Mouse (Mus musculus): ENCODE results near the gene Gm266. TPM values are rescaled to one million over a fixed set of nuclear protein-coding genes. Genes with fewer than 3 reads are reported as not detected.

Gene Gm266
- polyA plus RNA-seq, 1 experiment from 2014 or later, result 9.0 TPM

GRCm38 (mm10) chr12:111499617-111500016 is 14.0 kb upstream of the Gm266 start:
- H3K36me3 ChIP-seq, result no peaks in the 10 kb centered on the region
- no peak for ATAC-seq (ENCODE audit: low FRiP score, low read depth)
- WGBS, result 61% methylated on average over 5 of the region's 5 CpGs

GRCm38 (mm10) chr12:111497076-111497475 is 11.5 kb upstream of the Gm266 start:
- Histone ChIP-seq H3K27ac (no peak overlapping the region), H3K4me1 (no peaks in the 10 kb centered on the region), H3K4me2 (replicated peaks) (no peak overlapping the region), H3K27me3 (no peaks in the 10 kb centered on the region), H3K36me3 (no peaks in the 10 kb centered on the region), H3K4me3 (no peak overlapping the region), H3K9ac (no peak overlapping the region), H3K9me3 (no peaks in the 10 kb centered on the region)
- ATAC-seq (ENCODE audit: low FRiP score, low read depth), result no peak
- 41% methylated on average over 2 of the region's 2 CpGs for WGBS

More at GRCm38 (mm10) chr12:111499617-111500016, 14.0 kb upstream of the Gm266 start:
- Histone ChIP-seq H3K4me2 (replicated peaks) (no peak overlapping the region), H3K4me1 (0 out of 2 replicates have a peak, but pooled peaks cover 2% of the 10 kb centered on the region), H3K9ac (no peak overlapping the region), H3K9me3 (no peaks in the 10 kb centered on the region), H3K27me3 (no peaks in the 10 kb centered on the region; the same call in 1 of the 2 replicates), H3K4me3 (no peak overlapping the region), H3K27ac (no peak overlapping the region)

GRCm38 (mm10) chr12:111494931-111495330 is 9.3 kb upstream of the Gm266 start:
- no peaks in the 10 kb centered on the region for H3K36me3 ChIP-seq
- H3K4me1 ChIP-seq, result no peaks in the 10 kb centered on the region
- peaks cover 5% of the 10 kb centered on the region for H3K27me3 ChIP-seq
- H3K4me3 ChIP-seq, result no peak overlapping the region
- no peak overlapping the region for H3K9ac ChIP-seq
- H3K27ac ChIP-seq, result no peak overlapping the region
- no peak for ATAC-seq (ENCODE audit: low FRiP score, low read depth)
- no peaks in the 10 kb centered on the region for H3K9me3 ChIP-seq
- WGBS, result 73% methylated on average over 4 of the region's 4 CpGs
- no peak overlapping the region for H3K4me2 ChIP-seq (replicated peaks)

DNA sequence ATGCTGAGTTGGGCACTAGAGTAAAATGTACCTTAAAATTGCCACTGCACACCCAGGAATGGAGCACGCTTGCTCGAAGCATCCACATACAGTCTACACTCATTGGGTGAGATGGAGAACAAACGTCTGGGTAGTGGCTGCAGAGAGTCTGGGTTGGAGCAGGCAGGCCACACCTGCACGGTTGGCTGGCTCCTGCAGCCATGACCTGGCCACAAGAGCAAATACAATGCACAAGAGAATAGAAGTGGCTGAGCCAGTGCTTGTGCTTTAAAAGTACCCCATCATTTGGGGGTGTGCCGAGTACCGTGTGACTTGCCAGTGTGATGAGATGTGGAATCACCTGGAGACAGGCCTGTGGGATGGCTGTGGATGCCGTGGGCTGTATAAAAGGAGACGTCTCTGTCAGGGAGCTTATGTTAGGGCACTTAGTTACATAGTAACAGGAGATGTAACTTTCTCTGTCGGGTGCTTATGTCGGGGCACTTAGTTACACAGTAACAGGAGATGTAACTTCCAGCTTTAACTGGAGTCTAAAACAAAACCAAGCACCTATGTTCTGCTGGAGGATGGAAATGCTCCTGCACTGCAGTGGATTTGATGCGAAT is 3.7 kb upstream of the Gm266 start:
- H3K4me3 ChIP-seq, result no peak overlapping the region
- H3K4me2 ChIP-seq (replicated peaks), result no peak overlapping the region
- H3K27me3 ChIP-seq, result peaks cover 58% of the 10 kb centered on the region
- ATAC-seq (ENCODE audit: low FRiP score, low read depth), result no peak
- no peaks in the 10 kb centered on the region for H3K36me3 ChIP-seq
- H3K9me3 ChIP-seq, result no peaks in the 10 kb centered on the region
- H3K27ac ChIP-seq, result no peak overlapping the region
- WGBS, result 70% methylated on average over 11 of the region's 11 CpGs
- H3K4me1 ChIP-seq, result peaks cover 27% of the 10 kb centered on the region
- H3K9ac ChIP-seq, result no peak overlapping the region

DNA sequence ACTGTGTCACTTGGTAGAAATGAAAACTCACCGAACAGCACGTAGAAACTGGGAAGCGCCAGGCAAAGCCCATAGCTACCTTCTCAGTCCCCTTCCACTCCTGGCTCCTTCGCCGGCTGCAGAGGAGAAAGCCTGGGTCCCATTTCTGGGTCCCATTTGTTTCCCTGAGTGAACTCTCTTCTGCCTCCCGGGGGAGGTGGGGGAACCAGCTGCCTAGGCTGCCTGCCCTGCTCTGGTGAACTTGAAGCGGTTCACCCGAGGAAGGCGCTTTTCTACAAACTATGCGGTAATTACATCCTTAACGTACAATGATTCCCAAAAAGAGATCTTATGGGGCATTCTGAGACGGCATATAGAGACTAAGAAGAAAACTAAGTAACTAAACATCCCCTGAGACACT is 832 bp upstream of the Gm266 start:
- Histone ChIP-seq H3K27ac (peak overlapping the region; percentile 29; the same call in 1 of the 2 replicates), H3K27me3 (peaks cover 75% of the 10 kb centered on the region), H3K9ac (peak overlapping the region; percentile 68; the same call in 1 of the 2 replicates), H3K4me3 (peak overlapping the region; percentile 55), H3K36me3 (no peaks in the 10 kb centered on the region), H3K9me3 (no peaks in the 10 kb centered on the region), H3K4me1 (peaks cover 27% of the 10 kb centered on the region), H3K4me2 (replicated peaks) (peak overlapping the region; percentile 86)
- 5% methylated on average over 12 of the region's 12 CpGs for WGBS
- ATAC-seq (ENCODE audit: low FRiP score, low read depth), result no peak

DNA sequence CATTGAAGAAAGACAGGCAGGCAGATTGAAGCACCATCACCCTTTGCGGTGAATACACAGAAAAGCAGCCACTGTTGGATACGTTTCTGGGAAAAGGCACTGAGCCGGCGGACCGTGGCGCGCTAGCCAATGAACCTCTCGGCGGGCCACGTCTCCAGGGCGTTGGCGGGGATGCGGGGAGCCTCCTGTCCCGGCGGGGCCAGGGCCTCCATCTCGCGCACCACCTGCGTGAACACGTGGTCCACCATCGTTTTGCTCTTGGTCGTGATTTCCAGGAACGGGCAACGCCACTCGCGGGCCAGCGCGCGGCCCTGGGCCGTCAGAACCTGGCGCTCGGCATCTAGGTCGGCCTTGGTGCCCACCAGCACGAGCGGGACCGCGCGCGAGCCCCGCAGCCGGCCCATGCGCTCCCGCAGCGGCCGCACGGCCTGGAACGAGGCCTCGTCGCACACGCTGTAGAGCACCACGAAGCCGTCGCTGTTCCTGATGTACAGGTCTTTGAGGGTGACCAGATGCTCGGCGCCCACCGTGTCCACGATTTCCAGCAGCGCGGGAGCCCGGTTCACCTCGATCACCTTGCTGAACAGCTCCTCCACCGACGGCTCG is 474 bp downstream of the Gm266 start:
- peak overlapping the region; percentile 55 for H3K4me3 ChIP-seq
- ATAC-seq (ENCODE audit: low FRiP score, low read depth), result no peak
- H3K9me3 ChIP-seq, result no peaks in the 10 kb centered on the region
- H3K4me1 ChIP-seq, result peaks cover 27% of the 10 kb centered on the region
- no peak overlapping the region for H3K27ac ChIP-seq
- peak overlapping the region; percentile 68 for H3K9ac ChIP-seq
- no peaks in the 10 kb centered on the region for H3K36me3 ChIP-seq
- 1% methylated on average over 63 of the region's 63 CpGs for WGBS
- H3K27me3 ChIP-seq, result peaks cover 77% of the 10 kb centered on the region
- H3K4me2 ChIP-seq (replicated peaks), result peak overlapping the region; percentile 86

GRCm38 (mm10) chr12:111479917-111480316 is 5.7 kb downstream of the Gm266 start:
- Histone ChIP-seq H3K27me3 (peaks cover 26% of the 10 kb centered on the region), H3K9me3 (no peaks in the 10 kb centered on the region), H3K4me3 (no peak overlapping the region), H3K36me3 (no peaks in the 10 kb centered on the region), H3K4me1 (peaks cover 13% of the 10 kb centered on the region), H3K27ac (no peak overlapping the region), H3K4me2 (replicated peaks) (no peak overlapping the region), H3K9ac (no peak overlapping the region)
- ATAC-seq (ENCODE audit: low FRiP score, low read depth), result no peak
- WGBS, result 73% methylated on average over 2 of the region's 2 CpGs

GRCm38 (mm10) chr12:111478924-111479323 is 6.7 kb downstream of the Gm266 start:
- no peak for ATAC-seq (ENCODE audit: low FRiP score, low read depth)
- Histone ChIP-seq H3K27ac (no peak overlapping the region), H3K4me1 (peaks cover 15% of the 10 kb centered on the region), H3K9ac (no peak overlapping the region), H3K4me2 (replicated peaks) (no peak overlapping the region), H3K36me3 (no peaks in the 10 kb centered on the region), H3K27me3 (peaks cover 17% of the 10 kb centered on the region), H3K9me3 (no peaks in the 10 kb centered on the region), H3K4me3 (no peak overlapping the region)
- WGBS, result 55% methylated on average over 5 of the region's 5 CpGs

- 46% methylated on average over 8 of the region's 8 CpGs for WGBS
- no peak overlapping the region for H3K27ac ChIP-seq
These were observed 10.6 kb downstream of the Gm266 start for GRCm38 (mm10) chr12:111474893-111475643.

GRCm38 (mm10) chr12:111474384-111474783 is 11.2 kb downstream of the Gm266 start:
- Histone ChIP-seq H3K27me3 (peaks cover 9% of the 10 kb centered on the region; the same call in 1 of the 2 replicates), H3K9ac (no peak overlapping the region)
- no peak for ATAC-seq (ENCODE audit: low FRiP score, low read depth)

More at GRCm38 (mm10) chr12:111474893-111475643, 10.6 kb downstream of the Gm266 start:
- no peak for ATAC-seq (ENCODE audit: low FRiP score, low read depth)
- H3K4me2 ChIP-seq (replicated peaks), result no peak overlapping the region
- no peak overlapping the region for H3K4me3 ChIP-seq
- H3K27me3 ChIP-seq, result peaks cover 6% of the 10 kb centered on the region; the same call in 1 of the 2 replicates
- peaks cover 15% of the 10 kb centered on the region for H3K4me1 ChIP-seq
- no peaks in the 10 kb centered on the region for H3K9me3 ChIP-seq
- 0 out of 2 replicates have a peak overlapping the region, but pooled peaks have one; percentile 31 for H3K9ac ChIP-seq
- H3K36me3 ChIP-seq, result no peaks in the 10 kb centered on the region

DNA sequence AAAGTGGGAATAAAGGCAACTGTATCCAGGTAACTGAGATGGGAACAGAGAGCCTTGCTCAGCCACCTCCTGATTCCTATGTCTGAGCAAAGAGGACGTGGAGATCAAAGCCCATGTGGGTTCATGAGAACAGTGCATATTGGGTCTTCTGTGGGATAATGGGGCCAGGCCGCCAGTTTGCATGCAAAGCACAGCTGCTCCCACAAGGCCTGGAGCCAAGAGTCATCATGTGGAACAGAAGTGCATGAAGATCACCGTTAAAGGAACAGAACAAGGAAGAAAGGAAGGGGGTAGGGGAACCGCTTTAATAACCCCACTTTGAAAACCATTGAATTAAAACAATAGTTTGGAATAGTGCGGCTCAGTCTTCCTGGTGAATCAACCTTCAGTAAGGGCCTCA is 12.7 kb downstream of the Gm266 start:
- Histone ChIP-seq H3K9me3 (no peaks in the 10 kb centered on the region), H3K4me2 (replicated peaks) (no peak overlapping the region), H3K36me3 (no peaks in the 10 kb centered on the region), H3K27me3 (peaks cover 17% of the 10 kb centered on the region), H3K27ac (no peak overlapping the region), H3K4me3 (no peak overlapping the region), H3K9ac (no peak overlapping the region), H3K4me1 (peaks cover 12% of the 10 kb centered on the region; the same call in 1 of the 2 replicates)
- 65% methylated on average over 5 of the region's 5 CpGs for WGBS
- ATAC-seq (ENCODE audit: low FRiP score, low read depth), result no peak

More at GRCm38 (mm10) chr12:111474384-111474783, 11.2 kb downstream of the Gm266 start:
- 96% methylated on average over 3 of the region's 3 CpGs for WGBS
- no peak overlapping the region for H3K27ac ChIP-seq
- no peak overlapping the region for H3K4me2 ChIP-seq (replicated peaks)
- no peak overlapping the region for H3K4me3 ChIP-seq
- no peaks in the 10 kb centered on the region for H3K9me3 ChIP-seq
- H3K4me1 ChIP-seq, result peaks cover 16% of the 10 kb centered on the region
- H3K36me3 ChIP-seq, result no peaks in the 10 kb centered on the region

DNA sequence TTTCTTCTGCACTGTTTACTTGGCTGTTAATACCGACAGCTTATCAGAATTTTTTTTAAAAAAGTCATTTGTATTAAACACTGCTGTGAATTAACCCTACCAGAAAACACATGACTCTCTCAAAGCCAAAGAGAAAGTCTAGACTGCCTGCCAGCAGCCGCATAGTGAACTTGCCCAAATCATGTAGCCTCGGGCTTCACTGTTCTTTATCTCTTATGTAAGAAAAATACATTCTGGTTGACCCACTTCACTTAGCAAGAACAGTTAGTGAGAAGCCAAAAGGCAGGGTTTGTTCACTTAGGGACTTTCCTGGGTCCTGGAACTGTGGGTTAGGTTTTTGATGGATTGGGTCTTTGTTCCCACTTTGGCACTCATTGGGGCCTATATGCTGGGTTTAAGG is 13.9 kb downstream of the Gm266 start:
- ATAC-seq (ENCODE audit: low FRiP score, low read depth), result no peak
- Histone ChIP-seq H3K9me3 (no peaks in the 10 kb centered on the region), H3K36me3 (no peaks in the 10 kb centered on the region), H3K27ac (no peak overlapping the region), H3K4me3 (no peak overlapping the region), H3K4me2 (replicated peaks) (no peak overlapping the region), H3K27me3 (peaks cover 17% of the 10 kb centered on the region), H3K4me1 (peaks cover 12% of the 10 kb centered on the region; the same call in 1 of the 2 replicates), H3K9ac (no peak overlapping the region)
- 84% methylated on average over 3 of the region's 3 CpGs for WGBS
